Mouse (Mus musculus) spleen, adult 2 months (tissue): ENCODE data around the gene Dut.

ENCODE experiments used
- CTCF ChIP-seq: fragments of 200-500 bp; IDR thresholded peaks from 2 replicates; pipeline ENCODE4 v1.5.1; 2011; ENCODE audit warnings: mild to moderate bottlenecking, inconsistent platforms; ENCODE audit not compliant: insufficient read depth, insufficient read length, insufficient replicate concordance; ENCODE audit errors: extremely low read depth
- POLR2A ChIP-seq: fragments of 200-500 bp; IDR thresholded peaks from 2 replicates; pipeline ENCODE4 v1.6.1; 2011; ENCODE audit warnings: low read depth, low read length, inconsistent platforms

DNA sequence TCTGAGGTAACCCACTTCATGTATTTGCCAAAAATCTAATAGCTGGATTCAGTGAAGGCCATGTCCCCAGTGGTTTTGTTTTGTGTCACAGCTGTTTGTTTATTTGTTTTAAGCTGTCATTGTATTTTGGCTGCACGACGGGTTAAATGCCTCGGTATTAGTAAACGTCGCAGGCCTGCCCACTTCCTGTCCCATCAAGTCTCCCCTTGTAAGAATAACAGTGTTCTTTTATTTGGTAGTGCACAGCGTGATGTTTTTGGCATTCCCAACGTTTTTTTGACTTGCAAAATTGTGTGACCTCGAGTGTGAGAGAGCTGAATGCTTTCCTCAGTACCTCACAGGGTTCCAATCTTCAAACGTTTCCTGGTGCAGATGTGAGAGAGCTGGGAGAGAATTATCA is 16.8 kb downstream of the Dut start:
- no peak for TF ChIP-seq CTCF
- TF ChIP-seq POLR2A, result no peak
